Mouse (Mus musculus) olfactory bulb, adult 2 months (tissue): ENCODE measurements around the gene Gm4787. TPM values are rescaled to one million over a fixed set of nuclear protein-coding genes. Genes with fewer than 3 reads are reported as not detected.
"Not testable (repeated sequence)": the region's sequence is repeated elsewhere in the genome, so short reads cannot be mapped to it uniquely, and the experiment has no call there.

Source experiments
- H3K27ac ChIP-seq: fragments of 200-500 bp; 2 replicates; pipeline ENCODE4 v1.5.1; 2012; ENCODE audit warnings: low read depth, low read length; ENCODE audit not compliant: insufficient read depth
- H3K4me1 ChIP-seq: fragments of 200-500 bp; 2 replicates; pipeline ENCODE4 v1.6.1; 2012; ENCODE audit warnings: low read length; ENCODE audit not compliant: control insufficient read depth, insufficient read depth
- H3K4me3 ChIP-seq: fragments of 200-500 bp; 2 replicates; pipeline ENCODE4 v1.5.1; 2012; ENCODE audit warnings: mild to moderate bottlenecking, low read depth, low read length, moderate library complexity; ENCODE audit not compliant: insufficient read depth
- CTCF ChIP-seq: fragments of 200-500 bp; IDR thresholded peaks from 2 replicates; pipeline ENCODE4 v1.5.1; 2012; ENCODE audit warnings: low read depth, mild to moderate bottlenecking, low read length, moderate library complexity; ENCODE audit not compliant: insufficient read depth
- POLR2A ChIP-seq: fragments of 200-500 bp; IDR thresholded peaks from 2 replicates; pipeline ENCODE4 v1.6.1; 2012; ENCODE audit warnings: mild to moderate bottlenecking, low read depth, low read length, moderate library complexity; ENCODE audit not compliant: insufficient read depth
- WGBS: fragments of 180-500 bp; shearing (Covaris S2); methylation state at CpG from one replicate; pipeline ENCODE4 v1.1.7; 2018; 5-methylcytosine and 5-hydroxymethylcytosine counted together
- polyA plus RNA-seq: library from polyadenylated mRNA; stranded (reverse); fragments of >200 nt; gene quantifications from 2 replicates; pipeline ENCODE4 v1.2.4, GENCODE M21; 2012; ENCODE audit warnings: low replicate concordance; ENCODE audit not compliant: missing spikeins, insufficient read depth, insufficient read length

Gm4787 gene
- polyA plus RNA-seq, result not detected in 2 replicates

DNA sequence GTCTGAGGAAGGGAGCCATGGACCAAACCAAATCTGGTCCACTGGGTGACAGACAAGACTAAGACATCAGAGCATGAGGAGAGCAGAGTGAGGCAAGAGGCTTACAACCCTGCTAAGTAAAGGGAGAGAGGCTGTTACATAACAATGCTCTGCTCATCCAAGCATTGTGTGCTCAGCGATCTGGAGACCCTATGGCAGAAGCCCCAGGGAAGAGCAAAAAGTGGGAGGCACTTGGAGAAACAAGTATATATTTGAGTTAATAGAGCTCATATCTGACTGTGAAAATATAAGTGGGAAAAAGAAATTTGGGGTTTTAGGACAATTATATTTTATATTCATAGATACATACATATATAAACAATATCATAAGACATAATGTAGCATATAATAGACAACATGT lies at the start of gene Gm4787:
TSS of gene Gm4787 (minus strand) at position 101 of the 400 bp plus-strand sequence.
- not testable (repeated sequence) for H3K27ac ChIP-seq, H3K4me3 ChIP-seq, H3K4me1 ChIP-seq
- WGBS, result 70% methylated on average over 1 of the region's 1 CpGs

DNA sequence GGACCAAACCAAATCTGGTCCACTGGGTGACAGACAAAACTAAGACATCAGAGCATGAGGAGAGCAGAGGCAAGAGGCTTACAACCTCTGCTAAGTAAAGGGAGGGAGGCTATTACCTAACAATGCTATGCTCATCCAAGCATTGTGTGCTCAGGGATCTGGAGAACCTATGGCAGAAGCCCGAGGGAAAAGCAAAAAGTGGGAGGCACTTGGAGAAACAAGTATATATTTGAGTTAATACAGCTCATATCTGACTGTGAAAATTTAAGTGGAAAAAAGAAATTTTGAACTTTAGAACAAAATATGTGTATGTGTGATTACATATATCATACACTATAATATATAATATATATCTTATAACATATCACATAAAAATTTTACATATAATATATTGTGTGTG lies 42.6 kb upstream of the Gm4787 start, which contains the start of gene Adam4:
TSS of gene Adam4 (minus strand) at position 101 of the 400 bp plus-strand sequence.
- H3K4me3 ChIP-seq, result no peak within 1 kb of the TSS
- no peaks in the 10 kb centered on the region for H3K4me1 ChIP-seq
- no peak within 1 kb of the TSS for H3K27ac ChIP-seq
- TF ChIP-seq POLR2A, result no peak
- no peak for TF ChIP-seq CTCF
- WGBS, result 74% methylated on average over 1 of the region's 1 CpGs

DNA sequence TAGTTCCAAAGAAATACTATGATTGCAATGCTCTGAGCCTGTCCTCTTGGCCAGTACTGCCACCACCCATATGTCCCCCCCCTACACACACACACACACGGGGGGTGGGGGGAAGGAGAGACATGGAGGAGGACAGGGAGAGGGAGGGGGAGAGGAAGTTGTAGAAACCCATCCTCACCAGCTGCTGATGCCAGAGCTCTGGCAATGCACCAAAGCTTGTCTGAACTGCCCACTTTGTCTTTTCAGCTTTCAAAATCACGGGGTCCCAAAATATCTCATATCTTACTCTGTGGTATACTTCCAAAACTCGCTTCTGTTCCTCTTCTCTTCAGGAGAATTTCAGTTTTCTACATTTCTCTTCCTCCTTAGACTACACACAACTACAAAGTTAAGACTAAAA lies 33.9 kb upstream of the Gm4787 start:
- no peak overlapping the region for H3K27ac ChIP-seq
- TF ChIP-seq CTCF, result no peak
- no peak for TF ChIP-seq POLR2A
- no peak overlapping the region for H3K4me3 ChIP-seq
- H3K4me1 ChIP-seq, result peaks cover 2% of the 10 kb centered on the region; the same call in 1 of the 2 replicates
- WGBS, result 39% methylated on average over 3 of the region's 3 CpGs

DNA sequence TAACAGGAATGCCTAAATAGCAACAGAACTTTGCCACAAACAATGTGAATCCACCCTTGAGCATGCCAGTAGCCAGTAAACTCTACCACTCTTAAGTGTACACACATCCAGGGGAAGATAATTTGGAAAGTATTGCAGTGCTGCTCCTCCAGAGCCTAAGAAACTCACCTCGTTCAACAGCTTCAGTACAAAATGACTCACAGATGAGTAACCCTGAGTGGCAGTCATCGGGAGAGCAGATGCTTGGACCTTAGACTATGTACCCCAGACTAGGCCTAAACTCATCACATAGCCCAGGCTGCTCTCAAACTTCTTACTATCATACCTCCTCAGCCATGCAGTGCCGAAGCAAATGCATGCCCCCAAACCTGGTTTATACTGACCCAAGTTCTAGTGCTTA lies 29.7 kb upstream of the Gm4787 start:
- TF ChIP-seq CTCF (no peak), POLR2A (no peak)
- WGBS, result 70% methylated on average over 3 of the region's 3 CpGs
- Histone ChIP-seq H3K4me1 (peaks cover 2% of the 10 kb centered on the region; the same call in 1 of the 2 replicates), H3K27ac (no peak overlapping the region), H3K4me3 (no peak overlapping the region)

DNA sequence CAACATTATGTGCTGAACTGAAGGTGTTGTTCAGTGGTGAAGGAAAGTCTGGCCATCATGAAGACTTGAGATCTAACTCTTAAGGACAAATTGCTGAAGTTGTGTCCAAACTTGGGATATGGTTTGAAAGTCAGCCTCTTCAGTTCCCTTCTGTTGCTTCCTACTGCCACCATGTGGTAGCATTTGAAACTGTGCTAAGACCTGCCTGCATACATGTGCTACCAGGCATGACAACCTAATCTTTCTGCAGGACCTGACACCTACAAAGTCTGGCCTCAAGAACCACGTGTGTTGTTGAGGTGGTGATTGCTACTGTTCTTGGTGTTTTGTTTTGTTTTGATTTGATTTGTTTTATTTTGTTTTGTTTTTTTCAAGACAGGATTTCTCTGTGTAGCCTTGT lies 22.9 kb upstream of the Gm4787 start:
- 12% methylated on average over 1 of the region's 1 CpGs for WGBS
- Histone ChIP-seq H3K27ac (no peak overlapping the region), H3K4me3 (no peak overlapping the region), H3K4me1 (no peaks in the 10 kb centered on the region)
- no peak for TF ChIP-seq POLR2A
- TF ChIP-seq CTCF, result no peak

DNA sequence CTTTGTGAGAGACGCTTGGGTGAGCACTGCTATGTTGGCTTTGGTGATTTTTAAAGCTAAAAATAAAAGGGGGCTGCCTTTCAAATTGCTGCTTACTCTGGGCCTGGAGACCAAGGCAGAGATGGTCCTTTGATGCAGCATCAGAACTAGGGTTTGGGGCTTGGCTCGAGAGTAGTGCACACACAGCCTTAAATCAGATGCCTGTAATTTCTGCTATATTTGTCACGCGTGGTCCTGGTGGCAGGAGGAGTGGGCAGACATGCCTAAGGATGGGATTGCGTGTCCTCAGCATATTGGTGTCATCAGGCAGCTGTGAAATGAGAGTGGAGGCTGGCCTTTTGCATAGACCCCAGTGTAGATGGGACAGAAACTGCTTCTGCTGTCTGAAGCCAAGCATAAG lies 45.4 kb downstream of the Gm4787 start:
- 26% methylated on average over 5 of the region's 5 CpGs for WGBS
- TF ChIP-seq CTCF (no peak), POLR2A (no peak)
- Histone ChIP-seq H3K4me3 (peak overlapping the region; percentile 55), H3K27ac (peak overlapping the region; percentile 71; the same call in 1 of the 2 replicates), H3K4me1 (peaks cover 9% of the 10 kb centered on the region)

DNA sequence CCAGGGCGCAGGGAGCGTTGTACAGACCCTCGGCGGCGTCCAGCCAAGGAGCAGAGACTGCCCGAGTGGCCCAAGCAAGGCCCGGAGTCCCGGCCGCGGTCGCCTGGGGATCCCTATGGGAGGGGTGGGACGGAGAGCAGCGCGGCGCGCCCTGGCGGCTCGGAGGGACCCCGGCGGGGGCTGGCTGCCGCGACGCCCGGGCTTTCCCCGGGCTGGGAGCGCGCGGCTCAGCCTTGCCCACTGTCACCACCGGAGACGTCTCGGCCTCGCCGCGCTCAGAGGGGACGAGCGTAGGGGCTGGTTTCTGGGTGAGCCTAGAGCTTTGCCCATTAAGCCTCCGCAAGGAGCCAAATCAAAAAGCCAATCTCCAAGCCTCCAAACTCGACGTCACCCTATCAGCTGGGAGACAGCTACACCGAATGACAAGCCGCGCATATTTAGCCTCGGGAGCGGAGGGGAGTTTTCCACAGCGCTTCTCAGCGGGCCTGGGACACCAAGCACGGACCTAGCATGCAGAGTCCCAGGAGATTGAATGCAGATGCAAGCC lies 46.3 kb downstream of the Gm4787 start, which contains the start of gene Slc8a3:
TSS of gene Slc8a3 (minus strand) at position 306 of the 547 bp plus-strand sequence.
- WGBS, result under 1% methylated on average over 47 of the region's 47 CpGs
- Histone ChIP-seq H3K4me1 (peaks cover 9% of the 10 kb centered on the region), H3K27ac (peak within 1 kb of the TSS; percentile 71), H3K4me3 (peak within 1 kb of the TSS; percentile 55)
- TF ChIP-seq CTCF (no peak), POLR2A (no peak)

DNA sequence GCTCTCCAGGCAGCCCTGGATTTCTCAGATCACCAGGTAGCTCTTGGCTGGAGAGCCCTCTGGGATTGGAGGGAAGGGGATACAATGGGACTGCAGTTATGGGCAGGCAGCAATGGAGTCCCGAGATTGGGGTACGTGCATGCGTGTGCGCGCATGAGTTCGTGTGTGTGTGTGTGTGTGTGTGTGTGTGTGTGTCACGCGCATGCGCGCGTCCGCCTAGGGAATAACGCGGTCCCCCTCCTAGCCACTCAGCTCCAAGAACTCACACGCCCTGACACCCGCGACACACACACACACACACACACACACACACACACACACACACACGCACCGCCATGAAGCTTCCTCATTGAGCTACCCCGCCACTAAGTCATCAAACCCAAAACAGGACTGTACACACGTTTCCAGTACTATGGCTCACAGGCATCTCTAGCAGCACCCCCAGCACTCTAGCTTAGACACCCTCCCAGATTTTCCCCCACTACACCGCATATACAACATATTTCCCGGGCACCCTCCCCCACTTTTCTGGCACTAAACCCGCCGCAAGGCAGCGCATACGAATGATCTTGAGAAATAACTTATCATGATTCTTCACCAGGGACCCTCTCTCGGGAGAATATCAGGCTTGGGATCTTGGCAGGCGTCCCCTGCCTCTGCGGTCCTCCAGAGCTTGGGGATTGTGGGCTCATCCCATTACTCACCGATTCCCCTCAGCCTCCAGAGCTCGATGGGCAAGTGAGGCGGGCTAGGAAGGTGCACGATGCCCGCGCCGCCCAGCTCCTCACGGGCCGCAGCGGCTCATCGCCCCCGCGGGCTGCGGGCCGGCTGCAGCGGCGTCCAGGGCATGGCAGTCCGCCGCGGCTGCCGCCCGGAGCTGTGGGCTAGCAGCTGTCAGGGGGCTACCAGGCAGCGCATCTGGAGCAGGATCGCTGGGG lies 47.1 kb downstream of the Gm4787 start:
- 3% methylated on average over 50 of the region's 54 CpGs for WGBS
- TF ChIP-seq POLR2A (0 out of 2 replicates have a peak, but pooled peaks have one; percentile 23), CTCF (no peak)
- peak overlapping the region; percentile 71 for H3K27ac ChIP-seq
- H3K4me1 ChIP-seq, result peaks cover 9% of the 10 kb centered on the region
- H3K4me3 ChIP-seq, result peak overlapping the region; percentile 55
